Mouse (Mus musculus): ENCODE measurements around the gene Cklf. TPM values are rescaled to one million over a fixed set of nuclear protein-coding genes. Genes with fewer than 3 reads are reported as not detected.
"Not testable (repeated sequence)": the region's sequence is repeated elsewhere in the genome, so short reads cannot be mapped to it uniquely, and the experiment has no call there.

Gene Cklf
- polyA plus RNA-seq, 1 experiment: 36.0 TPM

DNA sequence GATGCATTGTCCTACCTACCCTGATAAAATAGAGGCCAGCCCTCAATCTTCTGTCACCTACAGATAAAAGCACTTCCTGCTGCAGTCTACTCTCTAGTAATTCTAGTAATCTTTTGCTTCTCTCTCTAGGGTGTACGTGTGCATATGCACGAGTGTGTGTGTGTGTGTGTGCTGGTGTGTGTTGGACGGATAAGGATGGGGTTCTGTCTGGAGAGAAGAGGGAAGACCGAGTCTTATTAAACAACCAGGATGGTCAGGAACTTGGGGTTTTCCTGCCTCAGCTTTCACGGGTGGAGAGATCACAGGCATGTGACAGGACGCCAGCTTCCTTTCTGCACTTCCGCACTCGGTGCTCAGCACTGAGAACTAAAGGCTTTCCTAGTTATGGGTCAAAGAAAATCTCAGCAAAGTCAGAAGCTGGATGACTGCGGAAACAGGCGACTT lies 11.2 kb upstream of the Cklf start:
- no peak for DNase-seq (ENCODE audit: low read depth)
- TF ChIP-seq POLR2A (IDR thresholded peaks at IDR 0.05; ENCODE audit: borderline replicate concordance, extremely low read depth, insufficient read depth, insufficient read length, poor library complexity, severe bottlenecking) (no peak), CTCF (IDR thresholded peaks at IDR 0.05; ENCODE audit: borderline replicate concordance, extremely low read depth, insufficient read depth, insufficient read length) (no peak)

DNA sequence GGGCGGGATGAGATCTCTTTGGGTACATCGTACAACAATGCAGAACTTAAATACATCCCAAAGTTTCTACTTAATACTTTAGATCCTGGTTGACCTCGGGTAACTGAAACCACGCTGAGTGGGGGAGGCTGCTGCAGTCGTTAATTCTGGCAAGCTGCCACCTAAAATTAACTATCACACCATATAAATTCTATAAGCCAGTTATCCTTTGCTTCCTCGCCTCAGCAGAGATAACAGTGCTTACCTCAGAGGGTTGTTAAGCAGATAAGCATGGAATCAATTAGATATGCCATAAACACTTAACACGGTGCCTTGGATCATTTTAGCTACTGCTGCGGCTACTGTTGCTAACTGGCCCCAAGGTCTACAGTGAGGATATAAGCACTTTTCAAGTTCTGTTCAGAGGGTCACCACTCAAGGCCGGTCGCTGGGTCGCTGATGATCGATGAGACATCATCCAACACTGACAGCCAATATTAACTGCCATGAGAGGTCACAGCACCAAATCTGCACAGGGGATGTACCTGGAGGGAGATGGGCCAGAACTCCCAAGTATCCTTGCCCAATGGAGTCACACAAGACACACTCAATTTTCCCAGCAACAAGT lies 8.5 kb upstream of the Cklf start:
- TF ChIP-seq POLR2A (IDR thresholded peaks at IDR 0.05; ENCODE audit: borderline replicate concordance, extremely low read depth, insufficient read depth, insufficient read length, poor library complexity, severe bottlenecking): no peak
- TF ChIP-seq CTCF (IDR thresholded peaks at IDR 0.05; ENCODE audit: borderline replicate concordance, extremely low read depth, insufficient read depth, insufficient read length): no peak
- no peak for DNase-seq (ENCODE audit: low read depth)

DNA sequence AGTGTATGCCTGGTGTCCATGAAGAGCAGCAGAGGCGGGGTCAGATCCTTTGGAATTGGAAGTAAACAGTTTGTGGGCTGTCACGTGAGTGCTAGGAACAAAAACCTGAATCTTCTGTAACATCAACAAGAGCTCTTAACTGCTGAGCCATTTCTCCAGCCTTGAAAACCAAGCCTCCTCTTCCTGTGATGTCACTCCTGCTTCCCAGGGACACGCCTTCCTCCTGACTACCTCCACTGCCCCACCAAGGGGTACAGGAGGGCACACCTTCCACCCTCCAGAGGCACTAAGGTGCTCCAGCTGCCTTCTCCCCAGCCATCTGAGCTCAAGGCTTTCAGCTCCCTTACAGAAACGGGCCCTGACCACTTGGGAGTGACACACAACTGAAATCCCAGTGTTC lies 4.0 kb upstream of the Cklf start:
- DNase-seq (ENCODE audit: low read depth): no peak
- TF ChIP-seq CTCF (IDR thresholded peaks at IDR 0.05; ENCODE audit: borderline replicate concordance, extremely low read depth, insufficient read depth, insufficient read length) (no peak), POLR2A (IDR thresholded peaks at IDR 0.05; ENCODE audit: borderline replicate concordance, extremely low read depth, insufficient read depth, insufficient read length, poor library complexity, severe bottlenecking) (no peak)

DNA sequence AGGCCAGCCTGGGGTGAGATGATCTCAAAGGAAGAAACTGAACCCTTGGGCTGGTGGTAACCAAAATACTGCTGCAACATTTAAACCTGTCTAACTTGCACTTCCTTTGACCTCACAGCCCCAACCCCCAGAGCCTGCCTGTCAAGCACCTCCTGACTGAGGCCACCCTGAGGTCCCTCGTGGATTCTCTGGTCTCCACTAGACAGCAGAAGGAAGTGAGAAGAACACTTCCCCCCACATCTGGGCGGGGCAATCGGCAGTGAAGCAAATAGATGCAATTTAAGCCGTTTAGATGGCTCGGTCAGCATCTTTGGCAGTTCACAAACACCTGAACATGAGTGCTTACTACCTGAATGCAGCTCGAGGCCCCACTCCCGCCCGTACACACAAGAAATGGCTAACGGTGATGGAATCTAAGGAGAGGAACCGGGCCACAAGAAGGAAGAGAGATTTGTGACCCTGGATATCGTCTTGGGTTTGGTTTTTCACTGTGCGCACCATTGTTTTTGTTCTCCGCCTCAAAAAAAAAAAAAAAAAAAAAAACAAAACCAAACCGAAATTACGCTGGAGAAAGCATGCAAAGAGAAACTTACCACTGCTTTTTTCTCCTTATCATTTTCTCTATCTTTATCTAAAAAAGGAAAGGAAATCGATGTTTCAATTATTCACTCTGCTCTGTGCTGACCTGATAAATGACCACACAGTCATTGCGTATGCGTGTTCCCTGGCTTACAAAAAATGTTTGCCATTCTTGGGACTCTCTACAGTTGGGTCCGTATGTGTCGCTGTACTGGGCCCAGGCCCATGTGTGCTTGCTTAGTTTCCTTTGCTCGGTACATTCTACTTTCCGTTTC lies 3.4 kb upstream of the Cklf start:
- no peak for DNase-seq (ENCODE audit: low read depth)
- TF ChIP-seq CTCF (IDR thresholded peaks at IDR 0.05; ENCODE audit: borderline replicate concordance, extremely low read depth, insufficient read depth, insufficient read length): no peak
- TF ChIP-seq POLR2A (IDR thresholded peaks at IDR 0.05; ENCODE audit: borderline replicate concordance, extremely low read depth, insufficient read depth, insufficient read length, poor library complexity, severe bottlenecking): no peak

GRCm38 (mm10) chr8:104247908-104248275 lies 2.8 kb upstream of the Cklf start:
- peak; percentile 14 for DNase-seq (ENCODE audit: low read depth)
- TF ChIP-seq POLR2A (IDR thresholded peaks at IDR 0.05; ENCODE audit: borderline replicate concordance, extremely low read depth, insufficient read depth, insufficient read length, poor library complexity, severe bottlenecking) (no peak), CTCF (IDR thresholded peaks at IDR 0.05; ENCODE audit: borderline replicate concordance, extremely low read depth, insufficient read depth, insufficient read length) (no peak)

- peak; percentile 93 for DNase-seq (ENCODE audit: low read depth)
- TF ChIP-seq CTCF (IDR thresholded peaks at IDR 0.05; ENCODE audit: borderline replicate concordance, extremely low read depth, insufficient read depth, insufficient read length) (no peak), POLR2A (IDR thresholded peaks at IDR 0.05; ENCODE audit: borderline replicate concordance, extremely low read depth, insufficient read depth, insufficient read length, poor library complexity, severe bottlenecking) (peak; percentile 82)
Measured at GRCm38 (mm10) chr8:104248276-104248675, 2.4 kb upstream of the Cklf start, which contains the start of gene Tk2. Gene Tk2, minus strand, starts transcription at chr8:104248558.

DNA sequence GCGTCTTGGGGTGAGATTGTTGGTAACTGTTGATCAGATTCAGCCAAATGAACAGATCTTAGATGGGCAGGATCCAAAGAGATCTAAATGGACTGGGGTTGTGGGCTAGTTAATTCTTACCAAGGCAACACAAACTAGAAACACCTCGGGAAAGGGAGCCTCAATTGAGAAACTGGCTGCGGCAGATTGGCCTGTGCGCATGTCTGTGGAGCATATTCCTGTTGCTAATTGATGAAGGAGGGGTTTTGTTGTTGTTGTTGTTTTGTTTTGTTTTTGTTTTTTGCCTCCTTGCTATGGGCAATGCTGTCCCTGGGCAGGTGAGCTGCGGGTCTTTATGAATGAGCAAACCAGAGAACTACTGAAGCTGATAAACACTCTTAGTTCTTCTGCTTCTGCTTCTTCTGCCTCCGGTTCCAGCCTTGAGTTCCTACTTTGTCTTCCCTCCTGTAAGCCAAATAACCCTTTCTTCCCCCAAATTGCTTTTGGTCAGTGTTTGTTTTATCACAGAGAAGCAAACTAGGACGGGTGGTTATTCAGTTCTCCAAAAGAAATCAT lies 1.1 kb upstream of the Cklf start:
- DNase-seq (ENCODE audit: low read depth): no peak
- TF ChIP-seq CTCF (IDR thresholded peaks at IDR 0.05; ENCODE audit: borderline replicate concordance, extremely low read depth, insufficient read depth, insufficient read length) (no peak), POLR2A (IDR thresholded peaks at IDR 0.05; ENCODE audit: borderline replicate concordance, extremely low read depth, insufficient read depth, insufficient read length, poor library complexity, severe bottlenecking) (no peak)

DNA sequence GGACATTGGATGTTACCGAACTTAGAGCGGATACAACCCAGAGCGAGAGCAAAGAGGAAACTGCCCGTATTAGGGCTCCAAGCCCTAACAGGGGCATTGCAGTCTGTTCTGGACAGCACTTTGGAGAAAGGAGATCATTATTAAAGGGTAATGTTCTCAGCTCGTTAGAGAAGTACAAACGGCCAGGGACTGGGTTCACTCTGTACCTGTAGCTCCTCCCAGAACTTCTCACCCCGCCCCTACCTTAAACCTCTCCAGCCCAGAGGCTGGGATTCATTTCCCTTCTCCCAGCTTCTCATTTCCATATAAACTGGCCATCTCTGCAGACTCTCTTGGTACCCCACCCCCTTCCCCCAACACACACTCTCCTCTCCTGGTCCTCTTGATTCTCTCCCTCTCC lies 800 bp downstream of the Cklf start:
- DNase-seq (ENCODE audit: low read depth): no peak
- no peak for TF ChIP-seq CTCF (IDR thresholded peaks at IDR 0.05; ENCODE audit: borderline replicate concordance, extremely low read depth, insufficient read depth, insufficient read length)
- no peak for TF ChIP-seq POLR2A (IDR thresholded peaks at IDR 0.05; ENCODE audit: borderline replicate concordance, extremely low read depth, insufficient read depth, insufficient read length, poor library complexity, severe bottlenecking)

- TF ChIP-seq POLR2A (IDR thresholded peaks at IDR 0.05; ENCODE audit: borderline replicate concordance, extremely low read depth, insufficient read depth, insufficient read length, poor library complexity, severe bottlenecking) (no peak), CTCF (IDR thresholded peaks at IDR 0.05; ENCODE audit: borderline replicate concordance, extremely low read depth, insufficient read depth, insufficient read length) (peak; percentile 29; the same call in 1 of the 2 replicates)
- no peak for DNase-seq (ENCODE audit: low read depth)
Measured at GRCm38 (mm10) chr8:104253016-104253415, 2.4 kb downstream of the Cklf start.

- DNase-seq (ENCODE audit: low read depth): not testable (repeated sequence)
Measured at GRCm38 (mm10) chr8:104261802-104262201, 11.1 kb downstream of the Cklf start.

GRCm38 (mm10) chr8:104264271-104264935 lies 13.7 kb downstream of the Cklf start:
- DNase-seq (ENCODE audit: low read depth): not testable (repeated sequence)

Data from brain, embryonic 14.5 days (tissue).